Mouse (Mus musculus) erythroblast, embryonic 14.5 days (primary cell): ENCODE measurements around the gene Btn1a1.

Source experiments
- GATA1 ChIP-seq: IDR thresholded peaks from 2 replicates; pipeline ENCODE4 v1.6.1; 2012; ENCODE audit warnings: low read length, inconsistent platforms, mixed read lengths
- TAL1 ChIP-seq: IDR thresholded peaks from 3 replicates; pipeline ENCODE4 v1.6.1; 2012; ENCODE audit warnings: low read length, inconsistent platforms, mixed read lengths

DNA sequence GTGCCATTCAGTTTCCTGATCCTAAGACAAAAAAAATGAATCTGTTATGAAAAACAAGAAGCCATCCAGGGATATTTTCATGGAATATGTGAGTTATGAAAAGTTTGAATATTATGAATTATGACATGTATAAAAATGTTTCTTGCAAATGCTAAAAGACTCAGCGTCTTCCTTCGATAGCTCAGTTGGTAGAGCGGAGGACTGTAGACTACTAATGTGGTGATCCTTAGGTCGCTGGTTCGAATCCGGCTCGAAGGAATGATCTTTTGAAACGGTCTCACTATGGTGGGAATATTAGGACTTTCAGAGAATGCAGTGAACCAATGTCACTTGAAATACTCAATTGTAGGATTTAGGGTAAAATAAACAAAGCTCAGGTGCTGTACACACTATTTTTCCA, 39.4 kb downstream of the Btn1a1 start:
- no peak for TF ChIP-seq GATA1
- no peak for TF ChIP-seq TAL1
